In genomic region chr9:64960978-64961320, GRCm38 (mm10) we compare ENCODE assay signal across 8 mouse cellular contexts. TPM values are rescaled to one million over a fixed set of nuclear protein-coding genes. Genes with fewer than 3 reads are reported as not detected.
DNase-seq lines count a peak whose midpoint lies in the region; ATAC-seq lines count a peak whose summit lies in the region.

No protein-coding gene starts in this region.

- no peaks in the 10 kb centered on the region for H3K9me3 ChIP-seq in heart, embryonic 16.5 days (replicated peaks; ENCODE audit: control insufficient read depth, low read length)
- H3K9me3 ChIP-seq in hindbrain, embryonic 13.5 days = no peaks in the 10 kb centered on the region
- H3K9me3 ChIP-seq in midbrain, embryonic 10.5 days (replicated peaks) = no peaks in the 10 kb centered on the region

- DNase-seq in heart, adult 18-20 months = no peak
- no peak for DNase-seq in midbrain, embryonic 10.5 days (ENCODE audit: low spot score)
- DNase-seq in MN1 (ENCODE audit: low spot score) = no peak
- no peak for DNase-seq in cerebellum, postnatal 25 days
- no peak for DNase-seq in frontal cortex, postnatal 14 days (ENCODE audit: low spot score in 2 of 2)

- peak overlapping the region; percentile 71 for H3K4me3 ChIP-seq in heart, embryonic 16.5 days (ENCODE audit: low read length)
- peak overlapping the region; percentile 49 for H3K4me3 ChIP-seq in hindbrain, embryonic 13.5 days
- H3K4me3 ChIP-seq in midbrain, embryonic 10.5 days = peak overlapping the region; percentile 65

- peaks cover 10% of the 10 kb centered on the region for H3K4me1 ChIP-seq in heart, embryonic 16.5 days (ENCODE audit: control insufficient read depth, insufficient read depth, low read length)
- H3K4me1 ChIP-seq in hindbrain, embryonic 13.5 days (replicated peaks) = peaks cover 18% of the 10 kb centered on the region
- H3K4me1 ChIP-seq in midbrain, embryonic 10.5 days = peaks cover 22% of the 10 kb centered on the region

- H3K27me3 ChIP-seq in heart, embryonic 16.5 days (ENCODE audit: control insufficient read depth, insufficient read depth, low read length) = no peaks in the 10 kb centered on the region
- no peaks in the 10 kb centered on the region for H3K27me3 ChIP-seq in hindbrain, embryonic 13.5 days
- H3K27me3 ChIP-seq in midbrain, embryonic 10.5 days (ENCODE audit: low read depth, poor library complexity, severe bottlenecking) = no peaks in the 10 kb centered on the region

- H3K4me2 ChIP-seq in heart, embryonic 16.5 days (ENCODE audit: low read depth, low read length) = peak overlapping the region; percentile 72
- peak overlapping the region; percentile 70 for H3K4me2 ChIP-seq in hindbrain, embryonic 13.5 days

- peak overlapping the region; percentile 88 for H3K27ac ChIP-seq in heart, embryonic 16.5 days (ENCODE audit: low read length)
- peak overlapping the region; percentile 83 for H3K27ac ChIP-seq in hindbrain, embryonic 13.5 days
- peak overlapping the region; percentile 91 for H3K27ac ChIP-seq in midbrain, embryonic 10.5 days (replicated peaks)

- peak overlapping the region; percentile 86 for H3K9ac ChIP-seq in heart, embryonic 16.5 days (ENCODE audit: low read length)
- H3K9ac ChIP-seq in hindbrain, embryonic 13.5 days = peak overlapping the region; percentile 77

- 0% methylated on average over 16 of the region's 17 CpGs for WGBS in heart, embryonic 16.5 days
- under 1% methylated on average over 16 of the region's 17 CpGs for WGBS in hindbrain, embryonic 13.5 days
- 0% methylated on average over 17 of the region's 17 CpGs for WGBS in midbrain, embryonic 10.5 days

- peaks cover 20% of the 10 kb centered on the region for H3K36me3 ChIP-seq in heart, embryonic 16.5 days (ENCODE audit: control insufficient read depth, insufficient read depth)
- peaks cover 24% of the 10 kb centered on the region for H3K36me3 ChIP-seq in hindbrain, embryonic 13.5 days
- H3K36me3 ChIP-seq in midbrain, embryonic 10.5 days = peaks cover 43% of the 10 kb centered on the region

- ATAC-seq in heart, embryonic 16.5 days (replicated peaks; ENCODE audit: extremely low read depth, insufficient read depth, low FRiP score) = peak; percentile 85
- peak; percentile 48 for ATAC-seq in activated CD4-positive, CD25-positive, alpha-beta regulatory T cell, adult 4 months
- no peak for ATAC-seq in hindbrain, embryonic 13.5 days (ENCODE audit: low FRiP score)

RNA-seq across cellular contexts. Expression of gene Ints14, which starts 0.2 kb away (rescaled TPM):
- polyA plus RNA-seq in heart, embryonic 16.5 days (2015; fragmentation: Nextera tagmentation; extraction: Ambion mirVana) = 36.0 and 38.8 TPM in 2 replicates
- total RNA-seq in heart, adult 18-20 months (2021) = 10 to 100 TPM; 14.2 to 14.5 TPM
- 10 to 100 TPM; 33.5 to 43.9 TPM for polyA plus RNA-seq in activated CD4-positive, CD25-positive, alpha-beta regulatory T cell, adult 4 months (2017; shearing (Covaris generic))
- 40.6 and 43.9 TPM in 2 replicates for polyA plus RNA-seq in hindbrain, embryonic 13.5 days (2015; fragmentation: Nextera tagmentation; extraction: Ambion mirVana)
- polyA plus RNA-seq in midbrain, embryonic 10.5 days (2016; fragmentation: Nextera tagmentation; extraction: Ambion mirVana) = 69.7 and 74.0 TPM in 2 replicates

RNA-seq across cellular contexts. Expression of gene Slc24a1, which starts 9.5 kb away (rescaled TPM):
- 0.04 TPM in 1 of 2 replicates, not detected in the other for polyA plus RNA-seq in heart, embryonic 16.5 days (2015; fragmentation: Nextera tagmentation; extraction: Ambion mirVana)
- under 1 TPM; 0.15 to 0.27 TPM for total RNA-seq in heart, adult 18-20 months (2021)
- under 1 TPM; 0.14 to 0.15 TPM for polyA plus RNA-seq in activated CD4-positive, CD25-positive, alpha-beta regulatory T cell, adult 4 months (2017; shearing (Covaris generic))
- 0.05 and 0.10 TPM in 2 replicates for polyA plus RNA-seq in hindbrain, embryonic 13.5 days (2015; fragmentation: Nextera tagmentation; extraction: Ambion mirVana)
- polyA plus RNA-seq in midbrain, embryonic 10.5 days (2016; fragmentation: Nextera tagmentation; extraction: Ambion mirVana) = 0.02 TPM in 1 of 2 replicates, not detected in the other
